Mouse (Mus musculus): ENCODE measurements around the gene Cd53. TPM values are rescaled to one million over a fixed set of nuclear protein-coding genes. Genes with fewer than 3 reads are reported as not detected.

Gene Cd53
- 100 to 1,000 TPM; 467 to 529 TPM for total RNA-seq (2023)

GRCm38 (mm10) chr3:106789930-106790329 lies at the start of gene Cd53:
TSS of gene Cd53 (minus strand) at chr3:106790149.

DNA sequence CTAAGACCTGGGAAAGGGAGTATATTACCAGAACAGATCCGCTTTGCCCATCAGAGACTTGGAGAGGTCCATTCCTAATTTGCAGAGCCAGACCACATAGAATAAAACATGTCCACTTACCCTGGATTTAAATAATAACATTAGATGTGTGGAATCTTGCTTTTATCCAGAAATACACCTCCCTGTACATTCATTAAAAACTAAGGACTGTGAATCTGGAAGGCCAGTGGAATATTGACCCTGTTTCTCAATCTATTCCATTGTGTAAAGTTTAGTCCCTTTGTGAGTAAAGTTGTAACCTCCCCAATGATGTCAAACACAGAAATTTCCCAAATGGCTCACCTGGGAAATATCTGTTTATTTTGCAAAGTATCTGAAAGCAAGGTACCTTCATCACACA lies 36.2 kb upstream of the Cd53 start, which contains the start of gene Olfr266:
Gene Olfr266, minus strand, starts transcription at position 101 of the 400 bp plus-strand sequence.

Other genes with a start within 250 kb of the Cd53 start
- gene Dram2, start 242.4 kb downstream of the Cd53 start, total RNA-seq (2023): 100 to 1,000 TPM; 134 to 145 TPM
- 100 to 1,000 TPM in 1 of 2 experiments, 10 to 100 TPM in 1; 97.4 to 103 TPM for gene Cept1, start 242.3 kb downstream of the Cd53 start, total RNA-seq (2023)
- gene Lrif1, start 105.2 kb downstream of the Cd53 start, total RNA-seq (2023): 10 to 100 TPM; 16.9 to 23.8 TPM
- gene Olfr266, start 36.1 kb upstream of the Cd53 start, total RNA-seq (2023): not detected
- gene Kcna3, start 246.0 kb upstream of the Cd53 start, total RNA-seq (2023): 10 to 100 TPM; 17.4 to 17.6 TPM